In genomic region chr19:43451563-43451962, GRCm38 (mm10) we compare ENCODE assay signal across 22 mouse cellular contexts. TPM values are rescaled to one million over a fixed set of nuclear protein-coding genes. Genes with fewer than 3 reads are reported as not detected.
DNase-seq lines count a peak whose midpoint lies in the region; ATAC-seq and TF ChIP-seq lines count a peak whose summit lies in the region.
"Had no signal": no experiment of that assay in that cellular context is flagged by ENCODE, and none has a peak within 500 bp of the region (broad histone marks: within the 10 kb centered on the region; RNA-seq: fewer than 3 reads in every experiment).

No protein-coding gene starts in this region.

- TF ChIP-seq POLR2A in cortical plate, adult 2 months (IDR thresholded peaks at IDR 0.05; ENCODE audit: extremely low read depth, insufficient read depth, low read length): no peak

- H3K27me3 ChIP-seq in kidney, embryonic 16.5 days (ENCODE audit: insufficient read depth, low read length): no peaks in the 10 kb centered on the region
- H3K27me3 ChIP-seq: embryonic facial prominence, embryonic 12.5 days; forebrain, embryonic 13.5 days; forebrain, embryonic 15.5 days had no signal

- no peak for TF ChIP-seq CTCF in layer of hippocampus, adult 2 months (conservative IDR thresholded peaks at IDR 0.05)
- TF ChIP-seq CTCF in cortical plate, adult 2 months (IDR thresholded peaks at IDR 0.05; ENCODE audit: extremely low read depth, insufficient read depth, low read length): no peak

- H3K4me2 ChIP-seq in kidney, embryonic 16.5 days (replicated peaks; ENCODE audit: low read depth, low read length): no peak overlapping the region
- H3K4me2 ChIP-seq: embryonic facial prominence, embryonic 12.5 days; forebrain, embryonic 13.5 days; forebrain, embryonic 15.5 days had no signal

- H3K9ac ChIP-seq in kidney, embryonic 16.5 days (replicated peaks; ENCODE audit: low read length): no peak overlapping the region
- H3K9ac ChIP-seq: embryonic facial prominence, embryonic 12.5 days; forebrain, embryonic 13.5 days; forebrain, embryonic 15.5 days; forebrain, postnatal 0 days had no signal

- H3K27ac ChIP-seq in layer of hippocampus, adult 2 months: peak overlapping the region; percentile 93
- H3K27ac ChIP-seq in cortical plate, adult 2 months (ENCODE audit: insufficient read depth, low read length): peak overlapping the region; percentile 32
- no peak overlapping the region for H3K27ac ChIP-seq in kidney, embryonic 16.5 days (ENCODE audit: low read length)
- H3K27ac ChIP-seq: embryonic facial prominence, embryonic 10.5 days; embryonic facial prominence, embryonic 12.5 days; forebrain, embryonic 13.5 days; forebrain, embryonic 15.5 days had no signal

- peak overlapping the region; percentile 31; the same call in 1 of the 2 replicates for H3K4me3 ChIP-seq in layer of hippocampus, adult 2 months
- H3K4me3 ChIP-seq in cortical plate, adult 2 months (ENCODE audit: insufficient read depth, low read length): no peak overlapping the region; the same call in 1 of the 2 replicates
- no peak overlapping the region for H3K4me3 ChIP-seq in kidney, embryonic 16.5 days (ENCODE audit: low read length)
- H3K4me3 ChIP-seq: embryonic facial prominence, embryonic 10.5 days; embryonic facial prominence, embryonic 12.5 days; forebrain, embryonic 13.5 days; forebrain, embryonic 15.5 days had no signal

- DNase-seq in frontal cortex, postnatal 25 days (ENCODE audit: low spot score in 2 of 2): no peak
- no peak for DNase-seq in layer of hippocampus, adult 2 months (ENCODE audit: low spot score in 2 of 2)
- DNase-seq in layer of hippocampus, postnatal 36 days: no peak
- peak; percentile 51 for DNase-seq in brain, adult 2 months (ENCODE audit: low read depth, low spot score)
- no peak for DNase-seq in ovary, adult 18-20 months (ENCODE audit: low spot score)
- DNase-seq: adrenal gland, adult 2 months; adrenal gland, postnatal 14 days; adrenal gland, postnatal 36 days; cerebellum, adult 11 months; cerebellum, adult 18-20 months; cerebellum, adult 8-10 months; cerebellum, postnatal 10 days had no signal

- ATAC-seq in frontal cortex, adult (ENCODE audit: low TSS enrichment): peak; percentile 33
- no peak for ATAC-seq in kidney, embryonic 16.5 days (ENCODE audit: low FRiP score, low TSS enrichment)
- ATAC-seq: forebrain, embryonic 13.5 days; forebrain, embryonic 15.5 days had no signal

- WGBS in kidney, embryonic 16.5 days: 82% methylated on average over 10 of the region's 10 CpGs

- H3K4me1 ChIP-seq in cortical plate, adult 2 months (ENCODE audit: control insufficient read depth, insufficient read depth, low read length): peaks cover 7% of the 10 kb centered on the region
- H3K4me1 ChIP-seq in kidney, embryonic 16.5 days (ENCODE audit: insufficient read depth, low read length): no peaks in the 10 kb centered on the region
- H3K4me1 ChIP-seq: embryonic facial prominence, embryonic 10.5 days; embryonic facial prominence, embryonic 12.5 days; forebrain, embryonic 13.5 days had no signal

- H3K36me3 ChIP-seq in kidney, embryonic 16.5 days (ENCODE audit: insufficient read depth, low read length): no peaks in the 10 kb centered on the region
- H3K36me3 ChIP-seq: embryonic facial prominence, embryonic 10.5 days; embryonic facial prominence, embryonic 12.5 days; forebrain, embryonic 15.5 days had no signal

- H3K9me3 ChIP-seq in kidney, embryonic 16.5 days (ENCODE audit: low read length): no peaks in the 10 kb centered on the region
- H3K9me3 ChIP-seq: embryonic facial prominence, embryonic 10.5 days; embryonic facial prominence, embryonic 12.5 days; forebrain, embryonic 13.5 days; forebrain, embryonic 15.5 days had no signal

RNA-seq across cellular contexts. Expression of gene Cnnm1, which starts 11.3 kb away (rescaled TPM):
- 100 to 1,000 TPM; 113 to 115 TPM for total RNA-seq in layer of hippocampus, adult 2 months (2021)
- 100 to 1,000 TPM; 106 to 110 TPM for total RNA-seq in layer of hippocampus, postnatal 36 days (2021)
- polyA plus RNA-seq in cortical plate, adult 2 months (2012; rRNA removed): 52.6 and 59.8 TPM in 2 replicates
- 0.05 and 0.27 TPM in 2 replicates for polyA plus RNA-seq in kidney, embryonic 16.5 days (2015; fragmentation: Nextera tagmentation; extraction: Ambion mirVana)
- total RNA-seq: MEL had no signal
- polyA plus RNA-seq: C2C12 had no signal
